Mouse (Mus musculus) subcutaneous adipose tissue, adult 2 months (tissue): ENCODE results near the gene Tnr. TPM values are rescaled to one million over a fixed set of nuclear protein-coding genes. Genes with fewer than 3 reads are reported as not detected.

Experiments used
- polyA plus RNA-seq: library from polyadenylated mRNA; depleted of rRNA; stranded (reverse); fragments of >200 nt; gene quantifications from 2 replicates; pipeline ENCODE4 v1.2.3, GENCODE M21; 2012; ENCODE audit warnings: low replicate concordance; rRNA removed

Gene Tnr
- 0.01 TPM in 2 replicates for polyA plus RNA-seq

GRCm38 (mm10) chr1:159523578-159523977, at the start of gene Tnr:
Gene Tnr (plus strand): TSS chr1:159523769.

